Mouse (Mus musculus) fat pad, adult 2 months (tissue): ENCODE measurements at regions not wholly inside any gene's neighbourhood (a gene's known extent, or its start where the extent isn't known, plus 50 kb on each side); places are given as distances from the start of the nearest gene placed in this dataset.

Source experiments
- DNase-seq: peaks from one replicate; pipeline ENCODE4 v3.0.0-alpha.2; 2011; ENCODE audit warnings: low read depth, low spot score; ENCODE audit errors: extremely low read depth

GRCm38 (mm10) chr5:100210708-100211107, 51.1 kb upstream of the Tmem150c start:
- no peak for DNase-seq
